Mouse (Mus musculus) liver, embryonic 15.5 days (tissue): ENCODE data around the gene Il20rb. TPM values are rescaled to one million over a fixed set of nuclear protein-coding genes. Genes with fewer than 3 reads are reported as not detected.

ENCODE experiments used
- ATAC-seq: fragments of 200-750 bp; cut with Nextera tagmentation; 2 replicates; pipeline ENCODE4 v1.8.0; 2017; ENCODE audit warnings: moderate number of reproducible peaks, mild to moderate bottlenecking, moderate library complexity; ENCODE audit not compliant: insufficient read depth
- H3K27ac ChIP-seq: fragments of 300-500 bp; sonication (generic); replicated peaks from 2 replicates; pipeline ENCODE4 v1.5.1; 2015; ENCODE audit warnings: mild to moderate bottlenecking, inconsistent platforms
- H3K27me3 ChIP-seq: fragments of 300-500 bp; sonication (generic); 2 replicates; pipeline ENCODE4 v1.6.1; 2015; ENCODE audit warnings: mild to moderate bottlenecking, inconsistent platforms
- H3K36me3 ChIP-seq: fragments of 300-500 bp; sonication (generic); replicated peaks from 2 replicates; pipeline ENCODE4 v1.6.1; 2015; ENCODE audit warnings: moderate library complexity, mild to moderate bottlenecking, inconsistent platforms
- H3K4me1 ChIP-seq: fragments of 300-500 bp; sonication (generic); replicated peaks from 2 replicates; pipeline ENCODE4 v1.6.1; 2015; ENCODE audit warnings: inconsistent platforms
- H3K4me2 ChIP-seq: fragments of 300-500 bp; sonication (generic); 2 replicates; pipeline ENCODE4 v1.6.1; 2015; ENCODE audit warnings: moderate library complexity, mild to moderate bottlenecking, inconsistent platforms
- H3K4me3 ChIP-seq: fragments of 300-500 bp; sonication (generic); replicated peaks from 2 replicates; pipeline ENCODE4 v1.5.1; 2015; ENCODE audit warnings: mild to moderate bottlenecking, inconsistent platforms
- H3K9ac ChIP-seq: fragments of 300-500 bp; sonication (generic); 2 replicates; pipeline ENCODE4 v1.6.1; 2015; ENCODE audit warnings: moderate library complexity, mild to moderate bottlenecking, inconsistent platforms
- H3K9me3 ChIP-seq: fragments of 300-500 bp; sonication (generic); replicated peaks from 2 replicates; pipeline ENCODE4 v1.6.1; 2016; ENCODE audit warnings: inconsistent platforms
- WGBS: fragments of 180-500 bp; shearing (Covaris S2); methylation state at CpG from one replicate; pipeline ENCODE4 v1.1.7; 2015; ENCODE audit warnings: mixed read lengths; ENCODE audit not compliant: insufficient replicate concordance; 5-methylcytosine and 5-hydroxymethylcytosine counted together
- polyA plus RNA-seq: library from polyadenylated mRNA; unstranded; fragments of >200 nt; fragmentation: Nextera tagmentation; extraction: Ambion mirVana; gene quantifications from 2 replicates; pipeline ENCODE4 v1.2.1, GENCODE M21; 2015

Gene Il20rb
- polyA plus RNA-seq, 1 experiment from 2014 or later: 0.25 TPM

DNA sequence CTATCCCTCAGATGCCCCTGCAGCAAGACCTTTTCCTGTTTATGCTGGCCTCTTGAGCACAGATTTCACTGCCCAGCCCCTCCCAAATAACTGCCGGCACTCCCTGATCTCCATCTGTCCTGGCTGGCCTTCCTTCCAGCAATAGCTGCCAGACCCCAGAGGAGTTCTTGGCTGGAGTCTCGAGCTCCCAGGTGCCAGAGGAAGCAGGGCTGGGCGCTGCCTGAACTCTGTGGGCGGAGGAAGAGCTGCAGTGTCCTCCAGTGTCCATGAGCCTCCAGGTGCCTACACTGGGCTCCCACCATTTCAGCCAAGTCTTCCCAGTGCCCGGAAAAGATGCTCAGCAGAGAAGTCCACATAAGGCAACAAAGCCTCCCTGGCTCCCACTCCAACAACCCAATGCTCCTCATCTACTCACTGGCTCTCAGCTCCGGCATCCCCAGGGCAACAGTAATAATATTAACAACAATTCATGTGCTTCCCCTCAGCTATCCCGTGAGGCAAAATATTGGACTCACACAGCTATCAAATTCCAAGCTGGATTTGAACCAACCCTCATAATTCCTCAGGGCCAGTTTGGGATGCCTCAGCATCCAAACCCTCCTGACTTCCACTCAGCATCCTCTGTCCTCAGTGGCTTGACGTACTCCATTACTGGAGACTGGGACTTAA is 15.5 kb downstream of the Il20rb start:
- Histone ChIP-seq H3K4me2 (no peak overlapping the region), H3K4me1 (no peaks in the 10 kb centered on the region), H3K9ac (no peak overlapping the region), H3K27ac (no peak overlapping the region), H3K9me3 (no peaks in the 10 kb centered on the region), H3K27me3 (no peaks in the 10 kb centered on the region), H3K4me3 (no peak overlapping the region), H3K36me3 (no peaks in the 10 kb centered on the region)
- ATAC-seq: no peak
- 49% methylated on average over 8 of the region's 8 CpGs for WGBS

DNA sequence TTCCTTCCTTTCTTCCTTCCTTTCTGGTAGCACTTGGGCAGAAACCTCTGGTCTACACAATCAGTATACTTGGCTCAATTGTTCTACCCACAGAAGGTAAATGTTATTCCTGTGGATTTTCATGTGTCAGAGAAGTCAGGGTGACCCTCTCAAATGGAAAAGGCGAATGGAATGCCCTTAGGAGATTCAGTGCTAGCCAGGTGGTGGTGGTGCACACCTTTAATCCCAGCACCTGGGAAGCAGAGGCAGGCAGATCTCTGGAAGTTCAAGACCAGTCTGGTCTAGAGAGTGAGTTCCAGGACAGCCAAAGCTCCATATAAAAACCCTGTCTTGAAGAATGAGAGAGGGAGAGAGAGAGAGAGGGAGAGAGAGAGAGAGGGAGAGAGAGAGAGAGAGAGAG is 16.4 kb downstream of the Il20rb start:
- Histone ChIP-seq H3K27me3 (no peaks in the 10 kb centered on the region), H3K4me2 (no peak overlapping the region), H3K9me3 (no peaks in the 10 kb centered on the region), H3K4me3 (no peak overlapping the region), H3K27ac (no peak overlapping the region), H3K9ac (no peak overlapping the region), H3K4me1 (no peaks in the 10 kb centered on the region), H3K36me3 (no peaks in the 10 kb centered on the region)
- no peak for ATAC-seq
- 43% methylated on average over 1 of the region's 1 CpGs for WGBS

GRCm38 (mm10) chr9:100469681-100470080 is 16.9 kb downstream of the Il20rb start:
- Histone ChIP-seq H3K27ac (no peak overlapping the region), H3K4me1 (no peaks in the 10 kb centered on the region), H3K9ac (no peak overlapping the region), H3K4me3 (no peak overlapping the region), H3K9me3 (no peaks in the 10 kb centered on the region), H3K27me3 (no peaks in the 10 kb centered on the region), H3K4me2 (no peak overlapping the region), H3K36me3 (no peaks in the 10 kb centered on the region)
- no peak for ATAC-seq
- 84% methylated on average over 3 of the region's 3 CpGs for WGBS

GRCm38 (mm10) chr9:100468151-100468550 is 18.4 kb downstream of the Il20rb start:
- H3K9me3 ChIP-seq: no peaks in the 10 kb centered on the region
- 85% methylated on average over 8 of the region's 8 CpGs for WGBS
- no peaks in the 10 kb centered on the region for H3K36me3 ChIP-seq
- H3K4me2 ChIP-seq: no peak overlapping the region
- no peak for ATAC-seq
- no peak overlapping the region for H3K4me3 ChIP-seq
- no peak overlapping the region for H3K27ac ChIP-seq
- H3K27me3 ChIP-seq: no peaks in the 10 kb centered on the region
- no peaks in the 10 kb centered on the region for H3K4me1 ChIP-seq
- no peak overlapping the region for H3K9ac ChIP-seq

GRCm38 (mm10) chr9:100467653-100468052 is 18.9 kb downstream of the Il20rb start:
- no peak for ATAC-seq
- Histone ChIP-seq H3K9me3 (no peaks in the 10 kb centered on the region), H3K4me2 (no peak overlapping the region), H3K9ac (no peak overlapping the region), H3K27ac (no peak overlapping the region), H3K27me3 (no peaks in the 10 kb centered on the region), H3K36me3 (no peaks in the 10 kb centered on the region), H3K4me1 (no peaks in the 10 kb centered on the region), H3K4me3 (no peak overlapping the region)
- WGBS: 63% methylated on average over 7 of the region's 7 CpGs

DNA sequence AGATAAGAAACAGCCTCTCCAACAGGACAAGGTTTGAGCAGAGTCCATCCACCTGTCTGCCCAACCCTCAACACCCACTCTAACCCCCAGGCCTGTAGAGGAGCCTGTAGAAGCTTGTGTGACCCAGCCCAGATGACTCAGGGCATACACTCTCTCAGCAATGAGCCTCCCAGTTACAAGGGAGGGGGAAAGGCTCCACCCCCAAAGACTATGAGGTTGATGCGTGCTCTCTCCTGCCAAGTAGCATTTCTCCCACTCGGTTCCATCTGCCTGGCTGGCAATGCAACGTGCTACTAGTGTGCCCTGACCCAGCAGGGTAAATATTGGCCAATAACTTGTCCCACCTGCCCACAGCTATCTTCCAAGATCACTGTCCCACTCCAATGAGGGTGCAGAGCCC is 19.8 kb downstream of the Il20rb start:
- Histone ChIP-seq H3K9ac (no peak overlapping the region), H3K9me3 (no peaks in the 10 kb centered on the region), H3K4me3 (no peak overlapping the region), H3K4me2 (no peak overlapping the region), H3K36me3 (no peaks in the 10 kb centered on the region), H3K4me1 (no peaks in the 10 kb centered on the region), H3K27me3 (no peaks in the 10 kb centered on the region), H3K27ac (no peak overlapping the region)
- ATAC-seq: no peak
- 64% methylated on average over 3 of the region's 3 CpGs for WGBS

DNA sequence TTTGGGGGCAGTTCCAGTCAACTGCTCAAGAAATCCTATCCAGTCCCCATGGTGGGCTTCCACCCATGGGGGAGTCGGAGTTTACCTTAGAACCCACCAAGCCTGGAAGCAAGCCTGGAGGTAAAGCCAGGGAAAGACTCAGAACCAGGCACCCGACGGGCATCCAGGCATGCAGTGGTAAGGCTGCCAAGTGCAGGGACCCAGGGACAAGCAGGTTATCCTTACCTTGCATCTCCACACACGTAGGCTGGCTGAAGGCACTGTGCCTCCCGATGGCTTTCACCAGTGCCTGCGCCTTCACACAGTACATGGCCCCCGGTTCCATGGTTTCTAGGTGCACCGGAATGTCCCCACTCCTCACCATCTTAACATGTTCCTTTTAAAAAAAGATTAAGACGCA is 20.6 kb downstream of the Il20rb start:
- H3K4me2 ChIP-seq: no peak overlapping the region
- ATAC-seq: no peak

DNA sequence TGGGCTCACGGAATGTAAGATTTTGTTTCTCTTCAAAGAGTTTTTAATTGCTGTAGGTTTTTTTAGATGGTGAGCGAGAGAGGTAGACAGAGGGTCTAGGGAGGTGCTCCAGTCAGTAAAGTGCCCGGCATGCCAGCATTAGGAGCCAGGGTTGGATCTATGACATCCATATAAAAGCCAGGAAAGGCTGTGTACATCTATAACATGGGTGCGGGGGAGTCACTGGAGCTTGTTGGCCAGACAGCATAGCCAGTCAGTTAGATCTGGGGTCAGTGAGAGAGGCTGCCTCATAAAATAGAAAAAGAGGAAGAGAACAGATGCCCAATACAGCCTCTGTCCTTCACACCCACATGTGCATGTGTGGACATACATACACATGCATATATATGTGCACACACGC is 21.2 kb downstream of the Il20rb start:
- H3K9ac ChIP-seq: no peak overlapping the region
- WGBS: 81% methylated on average over 5 of the region's 5 CpGs
- no peaks in the 10 kb centered on the region for H3K4me1 ChIP-seq
- no peak overlapping the region for H3K27ac ChIP-seq
- no peak overlapping the region for H3K4me3 ChIP-seq
- no peak overlapping the region for H3K4me2 ChIP-seq
- no peaks in the 10 kb centered on the region for H3K27me3 ChIP-seq
- no peak for ATAC-seq
- no peaks in the 10 kb centered on the region for H3K36me3 ChIP-seq
- no peaks in the 10 kb centered on the region for H3K9me3 ChIP-seq

More for the DNA sequence above, 20.6 kb downstream of the Il20rb start:
- no peak overlapping the region for H3K27ac ChIP-seq
- H3K4me3 ChIP-seq: no peak overlapping the region
- no peaks in the 10 kb centered on the region for H3K9me3 ChIP-seq
- no peaks in the 10 kb centered on the region for H3K36me3 ChIP-seq
- H3K27me3 ChIP-seq: no peaks in the 10 kb centered on the region
- H3K9ac ChIP-seq: no peak overlapping the region
- H3K4me1 ChIP-seq: no peaks in the 10 kb centered on the region
- 80% methylated on average over 9 of the region's 9 CpGs for WGBS

DNA sequence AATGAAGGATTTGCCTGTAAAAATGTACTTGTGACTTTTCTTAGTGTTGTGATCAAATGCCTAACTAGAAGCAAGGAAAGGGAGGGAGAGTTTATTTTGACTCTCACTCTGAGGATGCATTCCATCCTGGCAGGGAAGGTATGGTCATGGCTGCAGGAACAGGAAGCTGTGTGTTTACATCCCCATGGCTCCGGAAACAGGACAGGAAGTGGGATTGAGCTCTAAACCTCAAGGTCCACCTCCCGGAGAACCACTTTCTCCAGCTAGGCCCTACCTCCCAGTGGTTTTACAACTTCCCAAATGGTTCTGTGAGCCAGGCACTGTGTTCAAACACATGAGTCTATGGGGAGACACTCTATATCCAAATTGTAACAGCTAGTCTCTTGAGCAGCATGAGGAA is 22.8 kb downstream of the Il20rb start:
- Histone ChIP-seq H3K4me1 (no peaks in the 10 kb centered on the region), H3K4me3 (no peak overlapping the region), H3K36me3 (no peaks in the 10 kb centered on the region), H3K9me3 (no peaks in the 10 kb centered on the region), H3K27ac (no peak overlapping the region), H3K4me2 (no peak overlapping the region), H3K9ac (no peak overlapping the region), H3K27me3 (no peaks in the 10 kb centered on the region)
- 32% methylated on average over 2 of the region's 2 CpGs for WGBS
- ATAC-seq: no peak

DNA sequence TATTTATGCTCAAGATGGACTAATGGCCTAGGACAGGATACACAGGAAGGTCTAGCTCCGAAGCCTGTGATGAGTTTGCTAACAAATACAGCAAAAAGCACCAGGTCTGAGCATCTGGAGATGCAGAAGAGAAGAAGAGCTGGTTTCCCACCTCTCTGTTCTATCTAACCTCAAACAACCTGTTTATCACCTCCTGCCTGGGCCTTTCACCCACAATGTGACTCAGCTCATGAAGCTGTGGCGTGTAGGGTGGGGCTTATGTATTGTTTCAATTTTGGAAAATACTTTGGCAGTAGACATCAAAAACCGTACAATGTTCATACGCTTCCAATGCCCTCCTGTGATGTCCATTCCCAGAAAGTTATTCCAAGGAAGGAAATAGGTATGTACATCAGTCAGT is 24.5 kb downstream of the Il20rb start:
- Histone ChIP-seq H3K36me3 (no peaks in the 10 kb centered on the region), H3K9me3 (no peaks in the 10 kb centered on the region)
- no peak for ATAC-seq

DNA sequence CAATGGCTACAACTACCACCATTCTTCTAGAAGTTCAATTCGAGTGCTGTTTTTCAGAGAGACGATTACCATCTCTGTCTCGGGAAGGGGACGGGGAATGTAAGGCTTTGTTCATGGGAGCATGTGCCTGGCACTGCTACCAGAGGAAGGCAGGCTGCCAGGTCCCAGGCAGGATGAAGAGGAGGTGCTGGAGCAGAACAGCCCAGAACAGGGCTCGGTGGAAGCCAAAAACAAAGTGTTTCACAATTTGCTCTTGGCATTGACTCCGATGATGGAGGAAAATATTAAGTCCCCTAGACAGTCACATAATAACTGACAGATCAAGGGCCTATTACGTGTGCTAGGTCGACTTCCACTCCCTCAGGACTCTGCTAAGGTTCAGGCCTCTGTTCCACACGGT is 24.9 kb downstream of the Il20rb start:
- Histone ChIP-seq H3K9me3 (no peaks in the 10 kb centered on the region), H3K9ac (no peak overlapping the region), H3K27ac (no peak overlapping the region), H3K36me3 (no peaks in the 10 kb centered on the region), H3K27me3 (no peaks in the 10 kb centered on the region), H3K4me3 (no peak overlapping the region), H3K4me1 (no peaks in the 10 kb centered on the region), H3K4me2 (no peak overlapping the region)
- no peak for ATAC-seq
- WGBS: 73% methylated on average over 9 of the region's 9 CpGs

More for the DNA sequence above, 24.5 kb downstream of the Il20rb start:
- 61% methylated on average over 4 of the region's 4 CpGs for WGBS
- Histone ChIP-seq H3K9ac (no peak overlapping the region), H3K4me2 (no peak overlapping the region), H3K27ac (no peak overlapping the region), H3K4me3 (no peak overlapping the region), H3K27me3 (no peaks in the 10 kb centered on the region), H3K4me1 (no peaks in the 10 kb centered on the region)

DNA sequence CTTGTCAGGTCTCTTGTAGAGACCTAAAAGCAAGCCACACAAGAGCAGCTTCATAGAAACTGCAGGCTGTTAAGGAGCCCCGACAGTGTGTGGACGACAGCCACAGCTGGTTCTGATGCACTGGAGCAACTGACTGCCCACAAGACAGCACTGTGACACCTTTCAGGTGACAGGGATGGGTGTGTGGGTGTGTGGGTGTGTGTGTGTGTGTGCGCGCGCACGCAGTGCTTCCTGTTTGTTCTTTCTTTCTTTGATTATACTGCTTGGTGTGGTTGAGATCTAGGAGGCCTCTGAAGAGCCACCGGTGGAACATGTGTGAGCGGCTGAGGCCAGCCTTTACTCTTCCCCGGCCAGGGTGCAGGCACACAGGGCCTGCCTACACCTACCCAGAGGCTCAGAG is 26.4 kb downstream of the Il20rb start:
- no peak for ATAC-seq
- Histone ChIP-seq H3K27ac (no peak overlapping the region), H3K9ac (no peak overlapping the region)

More for the DNA sequence above, 26.4 kb downstream of the Il20rb start:
- Histone ChIP-seq H3K27me3 (no peaks in the 10 kb centered on the region), H3K36me3 (no peaks in the 10 kb centered on the region), H3K4me3 (no peak overlapping the region), H3K4me2 (no peak overlapping the region), H3K4me1 (peaks cover 1% of the 10 kb centered on the region; the same call in 1 of the 2 replicates), H3K9me3 (no peaks in the 10 kb centered on the region)
- WGBS: 69% methylated on average over 9 of the region's 9 CpGs
